Mouse (Mus musculus): ENCODE data around the gene Ly6g6c.

Ly6g6c gene

DNA sequence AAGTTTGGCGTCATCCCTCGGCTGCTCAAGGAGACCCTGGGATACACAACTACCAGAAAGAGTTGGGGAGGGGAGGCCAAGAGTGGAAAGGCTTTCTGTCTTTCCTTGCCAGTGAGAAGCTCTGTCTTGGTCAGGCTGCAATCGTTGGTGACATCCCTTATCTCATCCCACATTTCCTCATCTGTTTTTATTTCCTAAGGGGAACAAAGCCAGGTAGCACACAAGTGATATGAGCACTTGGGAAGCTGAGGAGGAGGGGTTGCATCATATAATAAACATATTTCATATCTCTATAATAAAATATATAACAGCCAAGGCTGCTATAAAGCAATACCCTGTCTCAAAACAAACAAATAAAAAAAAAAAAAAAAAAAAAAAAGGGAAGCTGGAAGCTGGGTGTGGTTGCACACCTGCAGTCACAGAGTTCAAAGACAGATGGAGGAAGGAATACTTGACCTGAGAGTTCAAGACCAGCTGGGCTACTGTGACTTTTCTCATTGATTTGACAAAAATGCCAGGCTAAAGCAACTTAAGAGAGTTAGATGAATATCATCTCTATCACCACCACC, 18.8 kb downstream of the Ly6g6c start:
- no peak for DNase-seq (ENCODE audit: low spot score)

- DNase-seq (ENCODE audit: low spot score): no peak
These were observed 20.1 kb downstream of the Ly6g6c start, which contains the start of gene Ly6g6f for GRCm38 (mm10) chr17:35085208-35085865. Gene Ly6g6f (minus strand): TSS chr17:35085610.

GRCm38 (mm10) chr17:35088151-35088550, 23.0 kb downstream of the Ly6g6c start:
- no peak for DNase-seq (ENCODE audit: low spot score)

DNA sequence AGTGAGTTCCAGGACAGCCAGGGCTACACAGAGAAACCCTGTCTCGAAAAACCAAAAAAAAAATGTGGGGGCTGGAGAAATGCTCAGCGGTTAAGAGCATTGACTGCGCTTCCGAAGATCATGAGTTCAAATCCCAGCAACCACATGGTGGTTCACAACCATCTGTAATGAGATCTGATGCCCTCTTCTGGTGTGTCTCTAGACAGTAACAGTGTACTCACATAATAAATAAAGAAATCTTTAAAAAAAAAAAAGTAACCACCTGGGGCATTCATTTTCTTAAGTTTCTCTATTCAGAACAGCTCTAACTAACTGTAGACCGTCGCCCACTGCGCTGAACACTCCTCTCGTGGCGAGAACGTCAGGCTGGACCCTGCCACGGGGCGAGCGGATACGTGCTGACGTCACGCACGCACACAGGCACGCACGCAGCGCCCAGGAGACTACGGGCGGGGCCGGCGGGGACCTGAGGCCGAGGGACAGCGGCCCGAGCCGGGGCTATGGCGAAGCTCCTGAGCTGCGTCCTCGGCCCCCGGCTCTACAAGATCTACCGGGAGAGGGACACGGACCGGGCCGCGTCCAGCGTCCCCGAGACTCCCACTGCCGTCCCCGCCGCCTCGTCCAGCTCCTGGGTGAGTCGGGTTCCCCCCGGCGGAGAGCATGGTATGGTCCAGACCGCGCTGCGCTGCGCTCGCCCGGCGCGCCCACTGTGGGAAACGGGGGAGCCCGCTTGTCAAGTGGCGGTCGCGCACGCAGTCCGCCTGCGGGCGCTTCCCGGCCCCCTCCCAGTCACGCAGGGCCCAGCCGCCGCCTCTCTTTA, 23.8 kb downstream of the Ly6g6c start, which contains the start of gene Abhd16a:
Abhd16a (plus strand) TSS at position 439 of the 820 bp plus-strand sequence.
- peak; percentile 72 for DNase-seq (ENCODE audit: low spot score)

DNA sequence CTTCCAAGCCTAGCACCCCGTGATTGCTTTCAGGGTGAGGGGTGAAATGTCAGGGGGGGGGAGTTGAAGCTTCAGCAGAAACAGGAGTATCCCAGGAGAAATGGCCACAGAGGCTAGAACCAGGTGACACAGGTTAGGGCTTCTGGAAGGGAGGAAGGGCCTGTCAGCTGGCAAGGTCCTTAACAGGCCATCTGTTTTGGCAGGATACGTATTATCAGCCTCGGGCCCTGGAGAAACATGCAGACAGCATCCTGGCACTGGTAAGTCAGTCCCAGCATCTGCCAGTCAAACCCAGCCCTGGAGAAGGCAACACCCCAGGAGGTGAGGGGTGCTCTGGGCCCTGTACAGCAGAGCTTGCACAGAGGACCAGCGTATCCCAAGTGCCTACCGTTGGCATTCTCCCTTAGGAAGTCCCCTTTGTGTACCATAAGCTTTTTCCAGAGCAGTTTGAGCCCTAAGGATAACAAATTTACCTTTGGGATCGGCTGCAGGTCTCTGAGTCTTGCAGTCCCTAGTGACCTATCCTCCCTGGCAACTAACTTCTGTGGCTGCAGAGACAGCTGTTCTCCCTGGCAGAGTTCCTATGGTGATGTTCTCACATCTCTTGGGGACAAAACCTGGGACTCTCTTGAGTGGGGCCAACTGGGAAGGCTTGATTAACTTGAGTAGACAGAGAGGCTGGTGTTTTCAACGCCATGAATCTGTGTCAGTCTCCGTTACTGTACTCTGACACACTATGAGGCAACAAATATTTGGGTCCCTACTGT, 25.2 kb downstream of the Ly6g6c start:
- DNase-seq (ENCODE audit: low spot score): no peak

- no peak for DNase-seq (ENCODE audit: low spot score)
These were observed 27.4 kb downstream of the Ly6g6c start for GRCm38 (mm10) chr17:35092403-35093198.

GRCm38 (mm10) chr17:35094475-35095365, 29.5 kb downstream of the Ly6g6c start:
- no peak for DNase-seq (ENCODE audit: low spot score)

DNA sequence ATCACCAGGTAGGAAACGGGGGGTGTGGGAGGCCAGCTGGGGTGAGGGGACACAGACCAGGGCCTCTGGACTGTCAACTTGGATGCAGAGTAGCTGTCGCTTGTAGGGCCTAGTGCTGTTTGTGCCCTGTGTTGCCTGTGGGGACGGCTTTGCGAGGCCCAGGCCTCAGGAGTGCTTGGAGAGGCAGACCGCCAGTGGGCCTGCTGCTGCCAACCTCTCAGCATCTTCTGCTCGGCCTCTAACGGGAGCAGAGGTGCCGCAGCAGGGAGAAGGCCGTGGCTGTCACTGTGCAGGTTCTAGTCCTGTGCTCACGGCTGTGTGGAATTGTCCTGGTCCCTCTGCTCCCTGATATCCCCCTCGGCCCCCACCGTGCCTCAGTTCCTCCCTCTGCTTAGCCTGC, 31.4 kb downstream of the Ly6g6c start:
- DNase-seq (ENCODE audit: low spot score): no peak

GRCm38 (mm10) chr17:35097164-35097655, 32.0 kb downstream of the Ly6g6c start:
- DNase-seq (ENCODE audit: low spot score): no peak

DNA sequence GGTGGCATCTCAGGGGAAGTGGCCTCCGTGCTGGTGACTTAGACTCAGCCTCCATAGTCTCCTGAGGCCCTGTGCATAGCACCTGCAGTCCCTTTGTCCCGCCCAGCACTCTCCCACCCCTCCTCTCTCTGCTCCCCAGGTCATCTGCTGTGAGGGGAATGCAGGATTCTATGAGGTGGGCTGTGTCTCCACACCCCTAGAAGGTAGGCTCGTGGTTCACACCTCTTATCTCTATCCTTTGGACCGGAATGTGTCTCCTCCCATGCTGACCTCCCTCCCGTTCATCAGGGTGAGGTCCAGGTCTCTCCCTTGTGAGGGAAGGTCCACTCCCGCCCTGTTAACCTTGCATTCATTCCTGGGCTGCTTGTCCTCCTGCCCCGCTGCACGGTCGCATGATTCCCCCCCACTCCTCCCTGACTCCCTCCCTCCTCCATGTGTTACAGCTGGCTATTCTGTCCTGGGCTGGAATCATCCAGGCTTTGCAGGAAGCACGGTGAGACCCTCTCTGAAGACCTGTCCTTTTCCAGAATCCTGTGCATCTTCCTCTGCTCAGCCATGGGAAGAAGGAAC, 35.1 kb downstream of the Ly6g6c start:
- DNase-seq (ENCODE audit: low spot score): no peak

- no peak for DNase-seq (ENCODE audit: low spot score)
These were observed 36.0 kb downstream of the Ly6g6c start for GRCm38 (mm10) chr17:35101161-35101560.

GRCm38 (mm10) chr17:35102299-35102698, 37.1 kb downstream of the Ly6g6c start:
- no peak for DNase-seq (ENCODE audit: low spot score)

DNA sequence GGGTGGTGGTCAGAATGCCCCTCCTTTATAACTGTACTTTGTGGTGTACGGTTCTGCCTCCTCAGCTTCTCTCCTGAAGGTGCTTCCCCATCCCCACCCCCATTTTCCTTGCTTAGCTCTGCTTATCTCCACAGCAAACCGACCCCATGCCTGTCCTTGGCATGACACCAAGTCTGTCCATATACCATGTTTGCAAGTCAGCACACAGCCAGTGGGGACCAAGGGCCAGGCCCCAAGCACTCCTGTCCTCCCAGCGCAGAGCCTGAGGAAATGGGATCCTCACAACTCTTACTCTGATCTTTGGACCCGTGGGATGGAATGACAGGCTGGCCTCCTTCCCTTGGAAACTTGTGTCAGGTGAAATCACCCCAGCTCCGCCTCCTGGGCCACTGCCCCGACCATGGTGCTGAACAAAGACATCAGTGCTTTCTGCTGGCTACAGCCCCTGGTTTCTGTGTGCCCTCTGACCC, 38.1 kb downstream of the Ly6g6c start:
- DNase-seq (ENCODE audit: low spot score): no peak

DNA sequence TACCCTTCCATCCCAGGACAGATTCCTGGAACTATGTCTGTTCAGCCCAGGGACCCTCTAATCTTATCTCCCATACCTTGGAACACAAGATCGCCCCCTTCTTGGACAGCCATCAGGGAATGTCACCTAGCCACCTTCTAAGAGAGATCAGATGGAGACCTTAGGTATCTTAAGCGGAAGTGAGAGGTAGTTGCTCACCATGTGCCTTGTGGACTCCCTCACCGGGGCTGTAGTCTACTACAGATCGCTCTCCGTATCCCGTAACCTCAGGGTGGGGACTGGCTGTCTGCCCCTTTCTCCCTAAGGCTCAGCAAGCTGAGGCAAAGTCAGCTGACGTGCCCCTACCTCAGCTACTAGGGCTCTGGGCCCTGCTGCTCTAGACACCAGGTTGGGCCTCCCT, 38.9 kb downstream of the Ly6g6c start:
- DNase-seq (ENCODE audit: low spot score): no peak

DNA sequence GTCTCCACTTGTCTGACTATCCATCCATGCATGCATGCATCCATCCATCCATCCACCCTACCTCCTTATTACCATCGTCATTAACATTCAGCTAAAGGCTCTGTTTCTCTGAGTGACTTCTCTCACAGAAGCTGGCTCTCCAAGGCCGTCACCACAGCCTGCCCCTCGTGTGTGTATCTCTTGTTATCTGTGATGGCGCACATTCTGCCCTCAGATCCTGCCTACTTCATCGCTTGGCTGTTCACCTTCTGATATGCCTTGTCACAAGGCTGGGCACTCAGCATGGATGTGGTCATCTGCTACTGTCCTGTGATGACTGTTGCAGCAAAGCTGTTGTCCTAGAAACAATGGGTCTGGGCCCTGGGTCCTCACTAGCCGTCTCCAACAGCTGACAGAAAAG, 39.6 kb downstream of the Ly6g6c start:
- no peak for DNase-seq (ENCODE audit: low spot score)

GRCm38 (mm10) chr17:35105740-35106389, 40.7 kb downstream of the Ly6g6c start:
- no peak for DNase-seq (ENCODE audit: low spot score)

DNA sequence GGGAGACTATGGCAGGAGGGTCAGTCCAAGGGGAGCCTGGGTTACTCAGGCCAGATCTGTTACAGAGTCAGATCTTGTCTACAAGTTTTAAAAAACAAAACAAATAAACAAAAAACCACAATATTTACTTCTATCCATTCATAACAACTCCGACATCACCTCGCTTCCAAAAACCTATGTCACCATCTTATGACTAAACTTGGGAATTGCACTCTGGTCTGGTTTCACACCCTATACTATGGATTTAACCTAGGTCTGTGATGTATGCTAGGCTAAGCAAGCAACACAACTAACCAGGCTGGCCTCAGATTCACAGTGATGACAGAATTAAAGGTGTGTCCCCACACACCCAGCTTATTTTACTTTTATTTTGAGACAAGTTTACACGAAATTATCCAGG, 41.3 kb downstream of the Ly6g6c start:
- no peak for DNase-seq (ENCODE audit: low spot score)

DNA sequence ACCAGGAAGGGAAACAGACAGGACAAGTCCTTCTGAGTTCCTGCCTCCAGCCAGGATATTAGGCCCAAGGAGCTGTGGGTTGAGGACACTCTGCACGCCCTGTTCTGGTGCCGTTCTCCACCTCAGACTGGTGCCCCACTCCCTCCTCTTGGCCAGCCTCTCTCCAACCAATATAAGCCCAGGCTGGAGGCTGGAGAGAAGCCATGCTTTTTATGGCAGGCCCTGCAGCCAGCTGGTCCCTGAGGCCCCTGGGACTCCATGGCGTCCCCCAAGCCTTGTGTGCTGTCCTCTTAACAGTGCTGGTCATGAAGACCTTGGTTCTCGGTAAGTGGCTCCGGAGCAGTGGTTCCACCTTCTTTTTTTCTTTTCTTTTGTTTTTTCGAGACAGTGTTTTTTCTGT, 42.9 kb downstream of the Ly6g6c start, which contains the start of gene Ly6g5c:
Ly6g5c (plus strand) TSS at position 183 of the 400 bp plus-strand sequence.
- DNase-seq (ENCODE audit: low spot score): no peak

DNA sequence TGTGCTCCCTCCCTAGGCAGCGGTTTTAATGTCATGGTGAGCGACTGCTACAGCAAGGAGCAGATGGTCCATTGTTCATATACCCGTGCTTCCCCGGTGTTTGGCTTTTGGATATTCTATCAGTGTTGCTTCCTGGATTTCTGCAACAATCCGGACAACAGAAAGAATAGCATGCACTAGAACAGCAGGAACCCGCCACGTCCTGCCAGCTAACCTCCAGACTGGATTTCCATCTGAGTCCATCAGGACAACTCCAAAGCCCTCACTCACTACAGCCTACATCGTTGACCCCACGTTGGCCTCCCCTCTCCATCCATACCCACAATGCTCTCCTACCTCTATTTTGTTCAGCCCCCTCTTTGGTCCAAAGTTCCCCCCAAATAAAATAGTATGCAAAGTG, 46.6 kb downstream of the Ly6g6c start:
- no peak for DNase-seq (ENCODE audit: low spot score)
